ENCODE assay signal across 9 mouse cellular contexts in genomic region chr8:128359521-128360318, GRCm38 (mm10). TPM values are rescaled to one million over a fixed set of nuclear protein-coding genes. Genes with fewer than 3 reads are reported as not detected.
DNase-seq lines count a peak whose midpoint lies in the region; ATAC-seq and TF ChIP-seq lines count a peak whose summit lies in the region.
"Had no signal": no experiment of that assay in that cellular context is flagged by ENCODE, and none has a peak within 500 bp of the region (broad histone marks: within the 10 kb centered on the region; RNA-seq: fewer than 3 reads in every experiment).

No protein-coding gene starts in this region.

- H3K27me3 ChIP-seq in heart, embryonic 10.5 days (ENCODE audit: insufficient read depth, poor library complexity, severe bottlenecking), result no peaks in the 10 kb centered on the region
- no peaks in the 10 kb centered on the region for H3K27me3 ChIP-seq in kidney, postnatal 0 days (ENCODE audit: insufficient read depth, low read length)
- no peaks in the 10 kb centered on the region for H3K27me3 ChIP-seq in stomach, embryonic 16.5 days (ENCODE audit: control insufficient read depth, insufficient read depth, low read length)

- peak overlapping the region; percentile 86 for H3K9ac ChIP-seq in kidney, postnatal 0 days (ENCODE audit: low read depth, low read length)
- peak overlapping the region; percentile 84 for H3K9ac ChIP-seq in stomach, embryonic 16.5 days (ENCODE audit: low read length)

- H3K4me3 ChIP-seq in heart, embryonic 10.5 days, result peak overlapping the region; percentile 91
- peak overlapping the region; percentile 86 for H3K4me3 ChIP-seq in kidney, postnatal 0 days (replicated peaks; ENCODE audit: low read depth, low read length)
- H3K4me3 ChIP-seq in stomach, embryonic 16.5 days (replicated peaks; ENCODE audit: low read length), result peak overlapping the region; percentile 78

- peak overlapping the region; percentile 96 for H3K27ac ChIP-seq in heart, embryonic 10.5 days
- peak overlapping the region; percentile 92 for H3K27ac ChIP-seq in kidney, postnatal 0 days
- peak overlapping the region; percentile 96 for H3K27ac ChIP-seq in stomach, embryonic 16.5 days (ENCODE audit: low read length)

- DNase-seq in cerebellum, postnatal 10 days, result peak; percentile 49 to 67
- DNase-seq in cerebellum, adult 9-10 months, result no peak
- DNase-seq in CD4-positive helper T cell, adult 2 months (ENCODE audit: low read depth, low spot score), result peak; percentile 46
- peak; percentile 51 for DNase-seq in embryo, embryonic 10 days (ENCODE audit: low spot score)
- no peak for DNase-seq in heart, embryonic 10.5 days (ENCODE audit: low spot score)
- DNase-seq in kidney, postnatal 0 days (ENCODE audit: low spot score), result peak; percentile 68
- DNase-seq in lung, postnatal 36 days, result peak; percentile 56

- no peak for TF ChIP-seq CTCF in kidney, postnatal 0 days (IDR thresholded peaks at IDR 0.05; ENCODE audit: low read depth)

- ATAC-seq in kidney, postnatal 0 days (replicated peaks; ENCODE audit: low FRiP score, low read depth), result no peak
- ATAC-seq in stomach, embryonic 16.5 days (ENCODE audit: insufficient read depth, low FRiP score), result no peak

- H3K36me3 ChIP-seq in heart, embryonic 10.5 days, result peaks cover 10% of the 10 kb centered on the region; the same call in 1 of the 2 replicates
- H3K36me3 ChIP-seq in kidney, postnatal 0 days (ENCODE audit: insufficient read depth, low read length), result no peaks in the 10 kb centered on the region
- H3K36me3 ChIP-seq in stomach, embryonic 16.5 days (ENCODE audit: control insufficient read depth, insufficient read depth, low read length), result no peaks in the 10 kb centered on the region
- H3K36me3 ChIP-seq: G1E had no signal

- under 1% methylated on average over 40 of the region's 40 CpGs for WGBS in heart, embryonic 10.5 days
- under 1% methylated on average over 40 of the region's 40 CpGs for WGBS in kidney, postnatal 0 days
- WGBS in stomach, embryonic 16.5 days, result under 1% methylated on average over 40 of the region's 40 CpGs

- H3K4me2 ChIP-seq in kidney, postnatal 0 days (ENCODE audit: low read length), result peak overlapping the region; percentile 95
- H3K4me2 ChIP-seq in stomach, embryonic 16.5 days (ENCODE audit: low read depth, low read length), result peak overlapping the region; percentile 94

- peaks cover 56% of the 10 kb centered on the region for H3K4me1 ChIP-seq in heart, embryonic 10.5 days
- H3K4me1 ChIP-seq in kidney, postnatal 0 days (replicated peaks; ENCODE audit: insufficient read depth, low read length), result peaks cover 27% of the 10 kb centered on the region; the same call in 1 of the 2 replicates
- H3K4me1 ChIP-seq in stomach, embryonic 16.5 days (ENCODE audit: control insufficient read depth, insufficient read depth, low read length), result peaks cover 10% of the 10 kb centered on the region; the same call in 1 of the 2 replicates

- no peaks in the 10 kb centered on the region for H3K9me3 ChIP-seq in heart, embryonic 10.5 days
- H3K9me3 ChIP-seq in kidney, postnatal 0 days (replicated peaks; ENCODE audit: low read length), result no peaks in the 10 kb centered on the region
- no peaks in the 10 kb centered on the region for H3K9me3 ChIP-seq in stomach, embryonic 16.5 days (replicated peaks; ENCODE audit: control insufficient read depth, low read length)
- H3K9me3 ChIP-seq: G1E had no signal

RNA-seq across cellular contexts. Expression of gene Nrp1, which starts 1.3 kb away (rescaled TPM):
- polyA plus RNA-seq in heart, embryonic 10.5 days (2016; fragmentation: Nextera tagmentation; extraction: Ambion mirVana), result 107 and 120 TPM in 2 replicates
- polyA plus RNA-seq in kidney, postnatal 0 days (2015; fragmentation: Nextera tagmentation; extraction: Ambion mirVana), result 98.4 and 105 TPM in 2 replicates
- 68.5 and 71.3 TPM in 2 replicates for polyA plus RNA-seq in stomach, embryonic 16.5 days (2015; fragmentation: Nextera tagmentation; extraction: Ambion mirVana)
- polyA plus RNA-seq: G1E had no signal

Comparison
In these comparisons a context has a peak if more than half of its experiments do, and no peak if none do; other contexts are left out.
1. DNase-seq: peak in cerebellum, postnatal 10 days (2 of 2), CD4-positive helper T cell, adult 2 months (single experiment), embryo, embryonic 10 days (single experiment), kidney, postnatal 0 days (single experiment) and lung, postnatal 36 days (single experiment); none in cerebellum, adult 9-10 months (single experiment) and heart, embryonic 10.5 days (single experiment).
2. Peak in every context shown above with its lines, with median percentiles within 50 percentile points of each other: H3K27ac ChIP-seq and H3K4me3 ChIP-seq.